Mouse (Mus musculus): ENCODE measurements at regions not wholly inside any gene's neighbourhood (a gene's known extent, or its start where the extent isn't known, plus 50 kb on each side); places are given as distances from the start of the nearest gene placed in this dataset.

- in situ Hi-C loops (cut with MboI, MseI), result no loop called here
These were observed 122.0 kb downstream of the Gm12728 start for GRCm38 (mm10) chr4:105911678-105912077.

- in situ Hi-C loops (cut with MboI, MseI), result no loop called here
These were observed 122.6 kb downstream of the Gm12728 start for GRCm38 (mm10) chr4:105912296-105912695.

GRCm38 (mm10) chr4:105914996-105915395 is 125.3 kb downstream of the Gm12728 start:
- in situ Hi-C loops (cut with MboI, MseI), result no loop called here

GRCm38 (mm10) chr4:105916229-105916628 is 126.6 kb downstream of the Gm12728 start:
- in situ Hi-C loops (cut with MboI, MseI), result no loop called here

GRCm38 (mm10) chr4:105924781-105925382 is 135.2 kb downstream of the Gm12728 start:
- in situ Hi-C loops (cut with MboI, MseI), result loop anchor here (25.0 kb wide), 1 partner anchor 763 kb away; the partner anchor contains the start of gene Plpp3

- in situ Hi-C loops (cut with MboI, MseI), result loop anchor here (25.0 kb wide), 1 partner anchor 763 kb away; the partner anchor contains the start of gene Plpp3
These were observed 135.8 kb downstream of the Gm12728 start for GRCm38 (mm10) chr4:105925506-105925905.

GRCm38 (mm10) chr4:105929658-105930057 is 140.0 kb downstream of the Gm12728 start:
- in situ Hi-C loops (cut with MboI, MseI), result loop anchor here (25.0 kb wide), 1 partner anchor 767 kb away; the partner anchor contains the start of gene Plpp3

- in situ Hi-C loops (cut with MboI, MseI), result loop anchor here (25.0 kb wide), 1 partner anchor 773 kb away; the partner anchor contains the start of gene Plpp3
These were observed 145.3 kb downstream of the Gm12728 start for GRCm38 (mm10) chr4:105934971-105935370.

GRCm38 (mm10) chr4:105936755-105937514 is 147.3 kb downstream of the Gm12728 start:
- in situ Hi-C loops (cut with MboI, MseI), result loop anchor here (25.0 kb wide), 1 partner anchor 775 kb away; the partner anchor contains the start of gene Plpp3

- in situ Hi-C loops (cut with MboI, MseI), result loop anchor here (25.0 kb wide), 1 partner anchor 775 kb away; the partner anchor contains the start of gene Plpp3
These were observed 147.9 kb downstream of the Gm12728 start for GRCm38 (mm10) chr4:105937587-105937986.

- in situ Hi-C loops (cut with MboI, MseI), result loop anchor here (25.0 kb wide), 1 partner anchor 777 kb away; the partner anchor contains the start of gene Plpp3
These were observed 149.2 kb downstream of the Gm12728 start for GRCm38 (mm10) chr4:105938886-105939285.

GRCm38 (mm10) chr4:105939636-105940199 is 150.0 kb downstream of the Gm12728 start:
- in situ Hi-C loops (cut with MboI, MseI), result loop anchor here (25.0 kb wide), 1 partner anchor 777 kb away; the partner anchor contains the start of gene Plpp3

- in situ Hi-C loops (cut with MboI, MseI), result loop anchor here (25.0 kb wide), 1 partner anchor 779 kb away; the partner anchor contains the start of gene Plpp3
These were observed 151.2 kb downstream of the Gm12728 start for GRCm38 (mm10) chr4:105940891-105941290.

GRCm38 (mm10) chr4:105941785-105942184 is 152.1 kb downstream of the Gm12728 start:
- in situ Hi-C loops (cut with MboI, MseI), result loop anchor here (25.0 kb wide), 1 partner anchor 779 kb away; the partner anchor contains the start of gene Plpp3

- in situ Hi-C loops (cut with MboI, MseI), result loop anchor here (25.0 kb wide), 1 partner anchor 783 kb away; the partner anchor contains the start of gene Plpp3
These were observed 155.3 kb downstream of the Gm12728 start for GRCm38 (mm10) chr4:105944962-105945361.

GRCm38 (mm10) chr4:105945921-105946320 is 156.3 kb downstream of the Gm12728 start:
- in situ Hi-C loops (cut with MboI, MseI), result loop anchor here (25.0 kb wide), 1 partner anchor 784 kb away; the partner anchor contains the start of gene Plpp3

GRCm38 (mm10) chr4:105948326-105948725 is 158.7 kb downstream of the Gm12728 start:
- in situ Hi-C loops (cut with MboI, MseI), result loop anchor here (25.0 kb wide), 1 partner anchor 786 kb away; the partner anchor contains the start of gene Plpp3

GRCm38 (mm10) chr4:105952406-105952805 is 162.7 kb downstream of the Gm12728 start:
- in situ Hi-C loops (cut with MboI, MseI), result no loop called here

- in situ Hi-C loops (cut with MboI, MseI), result no loop called here
These were observed 166.8 kb downstream of the Gm12728 start for GRCm38 (mm10) chr4:105956516-105956915.

- in situ Hi-C loops (cut with MboI, MseI), result no loop called here
These were observed 168.7 kb downstream of the Gm12728 start for GRCm38 (mm10) chr4:105958331-105958730.

GRCm38 (mm10) chr4:105961686-105962360 is 172.2 kb downstream of the Gm12728 start:
- in situ Hi-C loops (cut with MboI, MseI), result no loop called here
